Mouse (Mus musculus): Measurements from ENCODE around the gene Ush2a.
A peak's percentile ranks its signal among the peaks of the same experiment; 100 is the strongest.

Gene Ush2a

GRCm38 (mm10) chr1:188910656-188911055 is 648.8 kb downstream of the Ush2a start:
- DNase-seq, result no peak

GRCm38 (mm10) chr1:188919946-188920345 is 658.1 kb downstream of the Ush2a start:
- DNase-seq, result no peak

- DNase-seq, result no peak
These were observed 675.5 kb downstream of the Ush2a start for GRCm38 (mm10) chr1:188937246-188937780.

GRCm38 (mm10) chr1:188945326-188945725 is 683.5 kb downstream of the Ush2a start:
- no peak for DNase-seq

GRCm38 (mm10) chr1:188946849-188947248 is 685.0 kb downstream of the Ush2a start:
- DNase-seq, result no peak

GRCm38 (mm10) chr1:188947794-188948193 is 686.0 kb downstream of the Ush2a start:
- DNase-seq, result peak; percentile 22 to 71

GRCm38 (mm10) chr1:188948276-188948675 is 686.5 kb downstream of the Ush2a start:
- peak; percentile 48 to 61 for DNase-seq

- DNase-seq, result no peak
These were observed 689.3 kb downstream of the Ush2a start for GRCm38 (mm10) chr1:188951091-188951490.

- peak; percentile 77 to 81 for DNase-seq
These were observed 690.7 kb downstream of the Ush2a start for GRCm38 (mm10) chr1:188952501-188952900.

- no peak for DNase-seq
These were observed 711.3 kb downstream of the Ush2a start for GRCm38 (mm10) chr1:188973078-188973477.

GRCm38 (mm10) chr1:188973926-188974325 is 712.1 kb downstream of the Ush2a start:
- DNase-seq, result no peak

GRCm38 (mm10) chr1:188980050-188980449 is 718.2 kb downstream of the Ush2a start:
- DNase-seq, result peak; percentile 71 to 81

- DNase-seq, result peak; percentile 66 to 69
These were observed 731.4 kb downstream of the Ush2a start for GRCm38 (mm10) chr1:188993218-188993617.

- no peak for DNase-seq
These were observed 736.1 kb downstream of the Ush2a start for GRCm38 (mm10) chr1:188997921-188998320.

- no peak for DNase-seq
These were observed 738.2 kb downstream of the Ush2a start for GRCm38 (mm10) chr1:188999981-189000380.

GRCm38 (mm10) chr1:189001815-189002214 is 740.0 kb downstream of the Ush2a start:
- DNase-seq, result no peak

- no peak for DNase-seq
These were observed 743.0 kb downstream of the Ush2a start for GRCm38 (mm10) chr1:189004774-189005173.

GRCm38 (mm10) chr1:189006267-189006666 is 744.4 kb downstream of the Ush2a start:
- DNase-seq, result no peak

- peak in 1 of 2 experiments; percentile 12 for DNase-seq
These were observed 745.0 kb downstream of the Ush2a start for GRCm38 (mm10) chr1:189006826-189007225.

- peak; percentile 100 for DNase-seq
These were observed 745.6 kb downstream of the Ush2a start, which contains the start of gene Kctd3 for GRCm38 (mm10) chr1:189007239-189007979. Gene Kctd3, minus strand, starts transcription at chr1:189007841.

GRCm38 (mm10) chr1:189007980-189008324 is 746.1 kb downstream of the Ush2a start:
- peak in 1 of 2 experiments; percentile 17 for DNase-seq

- DNase-seq, result no peak
These were observed 748.8 kb downstream of the Ush2a start for GRCm38 (mm10) chr1:189010671-189011070.

- DNase-seq, result no peak
These were observed 751.2 kb downstream of the Ush2a start for GRCm38 (mm10) chr1:189012846-189013586.

- DNase-seq, result no peak
These were observed 751.7 kb downstream of the Ush2a start for GRCm38 (mm10) chr1:189013587-189013921.

Data from cerebellum, postnatal 14 days (tissue).